Mouse (Mus musculus): ENCODE data around the gene Map7. TPM values are rescaled to one million over a fixed set of nuclear protein-coding genes. Genes with fewer than 3 reads are reported as not detected.
A peak's percentile ranks its signal among the peaks of the same experiment; 100 is the strongest.

Gene Map7
- polyA plus RNA-seq (2015; fragmentation: Nextera tagmentation; extraction: Ambion mirVana) = 17.5 and 18.4 TPM in 2 replicates

DNA sequence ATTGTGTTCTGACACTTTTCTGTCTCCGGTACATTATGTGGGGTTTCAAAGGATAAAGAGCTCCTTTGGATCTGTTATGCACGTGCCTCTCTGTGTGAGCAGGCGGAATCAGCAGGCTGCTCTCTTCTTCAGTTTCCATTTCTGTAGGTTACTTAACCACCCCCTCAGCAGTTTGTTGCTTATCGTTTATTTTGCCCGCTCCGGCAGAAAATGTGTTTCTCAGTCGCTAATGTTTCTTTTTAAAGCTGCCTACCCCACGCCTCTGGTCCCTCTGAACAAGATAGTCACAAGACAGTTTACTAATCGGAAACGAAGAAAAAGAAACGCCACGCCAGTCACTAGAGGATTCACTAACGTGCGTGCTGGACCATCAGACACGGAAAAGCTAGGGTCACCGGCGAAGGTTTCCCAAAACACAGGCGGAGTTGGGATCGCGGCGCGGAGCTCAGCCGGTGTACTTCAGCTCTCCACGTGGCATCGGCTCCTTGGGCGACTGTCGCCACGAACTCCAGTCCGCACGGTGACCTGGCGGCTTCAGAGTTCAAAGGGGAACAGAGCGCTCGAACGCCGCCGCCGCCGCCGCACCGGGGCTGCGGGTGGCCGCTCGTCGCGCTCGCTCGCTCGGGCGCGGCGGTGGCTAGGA, at the start of gene Map7:
Gene Map7, plus strand, starts transcription at position 342 of the 643 bp plus-strand sequence.
- peak; percentile 17; the same call in 1 of the 2 replicates for ATAC-seq (ENCODE audit: insufficient number of reproducible peaks, low FRiP score, low TSS enrichment, low read depth)
- Histone ChIP-seq H3K27ac (replicated peaks) (peak within 1 kb of the TSS; percentile 75), H3K4me2 (replicated peaks) (peak within 1 kb of the TSS; percentile 94)

DNA sequence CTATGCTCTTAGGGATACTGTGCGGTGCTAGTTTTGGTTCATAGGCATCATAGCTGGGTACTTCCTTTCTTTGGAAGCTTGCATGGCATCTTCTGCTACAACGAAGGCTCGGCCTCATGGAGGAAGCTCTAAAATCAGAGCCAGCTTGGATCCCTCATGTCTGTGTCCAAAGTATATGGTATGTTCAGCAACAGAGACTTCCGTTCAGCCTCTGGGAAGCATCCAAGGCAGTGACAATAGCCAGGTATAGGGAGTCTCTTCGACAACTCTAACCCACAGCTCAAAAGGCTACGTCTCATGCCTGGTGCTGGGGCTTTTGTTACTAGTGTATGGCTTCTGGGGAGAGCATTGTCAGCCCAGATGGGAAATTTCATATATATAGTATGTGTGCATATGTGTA, 46.8 kb upstream of the Map7 start:
- Histone ChIP-seq H3K9me3 (replicated peaks) (no peaks in the 10 kb centered on the region), H3K4me1 (peaks cover 5% of the 10 kb centered on the region; the same call in 1 of the 2 replicates), H3K27ac (replicated peaks) (no peak overlapping the region), H3K9ac (no peak overlapping the region), H3K4me2 (replicated peaks) (no peak overlapping the region), H3K27me3 (no peaks in the 10 kb centered on the region), H3K4me3 (replicated peaks) (no peak overlapping the region), H3K36me3 (no peaks in the 10 kb centered on the region)
- 90% methylated on average over 6 of the region's 6 CpGs for WGBS
- no peak for ATAC-seq (ENCODE audit: insufficient number of reproducible peaks, low FRiP score, low TSS enrichment, low read depth)

More for the DNA sequence above, at the start of gene Map7:
- WGBS = 3% methylated on average over 51 of the region's 51 CpGs
- Histone ChIP-seq H3K27me3 (peaks cover 21% of the 10 kb centered on the region), H3K9ac (peak within 1 kb of the TSS; percentile 62), H3K9me3 (replicated peaks) (no peaks in the 10 kb centered on the region), H3K4me3 (replicated peaks) (peak within 1 kb of the TSS; percentile 73), H3K4me1 (peaks cover 9% of the 10 kb centered on the region; the same call in 1 of the 2 replicates), H3K36me3 (no peaks in the 10 kb centered on the region)

DNA sequence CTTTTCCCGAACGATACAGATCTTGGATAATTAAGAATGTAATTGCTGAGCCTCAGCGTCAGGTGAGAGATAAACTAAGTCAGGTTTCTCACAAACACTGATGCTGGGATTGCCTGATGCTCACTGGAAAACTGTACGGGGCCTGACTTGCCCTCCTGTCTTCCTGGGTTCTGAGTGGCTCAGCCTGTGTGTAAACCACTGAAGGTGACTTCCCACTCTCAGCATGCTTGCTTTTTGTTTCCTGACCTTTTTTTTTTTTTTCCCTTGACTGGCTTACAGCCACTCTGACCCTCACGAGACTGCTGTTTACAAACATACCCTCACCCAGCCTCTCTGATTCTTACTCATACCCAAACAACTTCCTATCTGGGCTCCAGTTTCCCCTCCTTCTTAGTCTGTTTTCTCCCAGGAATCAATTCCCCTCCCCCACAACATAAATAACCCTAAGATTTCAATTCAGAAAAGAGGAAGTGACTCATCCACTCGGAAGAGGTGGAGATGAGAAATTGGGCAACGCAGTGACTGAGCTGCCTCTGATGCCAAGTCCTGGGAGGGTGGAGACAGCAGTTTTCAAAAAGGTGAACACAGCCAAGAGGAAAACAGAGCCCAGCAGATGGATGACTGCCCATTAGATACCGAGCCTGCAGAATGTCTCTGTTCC, 43.9 kb upstream of the Map7 start:
- Histone ChIP-seq H3K27ac (replicated peaks) (no peak overlapping the region), H3K9ac (no peak overlapping the region), H3K36me3 (0 out of 2 replicates have a peak, but pooled peaks cover 2% of the 10 kb centered on the region), H3K4me3 (replicated peaks) (no peak overlapping the region), H3K9me3 (replicated peaks) (no peaks in the 10 kb centered on the region), H3K27me3 (no peaks in the 10 kb centered on the region), H3K4me2 (replicated peaks) (no peak overlapping the region), H3K4me1 (peaks cover 5% of the 10 kb centered on the region; the same call in 1 of the 2 replicates)
- WGBS = 54% methylated on average over 8 of the region's 8 CpGs
- no peak for ATAC-seq (ENCODE audit: insufficient number of reproducible peaks, low FRiP score, low TSS enrichment, low read depth)

DNA sequence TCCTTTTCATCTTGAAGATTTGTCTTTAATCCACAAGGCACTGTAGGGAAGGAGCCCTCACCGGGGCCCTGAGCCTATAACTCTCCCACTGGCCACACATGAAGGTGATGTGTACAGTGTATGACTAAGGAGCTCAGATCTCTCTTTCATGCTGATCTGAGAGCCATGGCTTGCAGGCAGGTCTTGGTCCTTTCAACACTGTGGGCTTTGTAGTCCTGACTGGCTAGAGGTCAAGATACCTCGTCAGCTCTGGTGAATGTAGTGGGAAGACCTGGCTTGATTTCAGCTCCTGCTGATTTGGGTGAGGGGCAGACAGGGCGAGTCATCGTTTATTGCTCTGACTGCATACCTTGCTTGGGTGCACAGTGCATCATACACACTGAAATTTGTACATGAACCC, 42.7 kb upstream of the Map7 start:
- Histone ChIP-seq H3K27me3 (no peaks in the 10 kb centered on the region), H3K27ac (replicated peaks) (no peak overlapping the region), H3K9me3 (replicated peaks) (no peaks in the 10 kb centered on the region), H3K36me3 (0 out of 2 replicates have a peak, but pooled peaks cover 2% of the 10 kb centered on the region), H3K4me2 (replicated peaks) (no peak overlapping the region), H3K4me1 (peaks cover 5% of the 10 kb centered on the region; the same call in 1 of the 2 replicates), H3K4me3 (replicated peaks) (no peak overlapping the region), H3K9ac (no peak overlapping the region)
- no peak for ATAC-seq (ENCODE audit: insufficient number of reproducible peaks, low FRiP score, low TSS enrichment, low read depth)
- 60% methylated on average over 4 of the region's 4 CpGs for WGBS

DNA sequence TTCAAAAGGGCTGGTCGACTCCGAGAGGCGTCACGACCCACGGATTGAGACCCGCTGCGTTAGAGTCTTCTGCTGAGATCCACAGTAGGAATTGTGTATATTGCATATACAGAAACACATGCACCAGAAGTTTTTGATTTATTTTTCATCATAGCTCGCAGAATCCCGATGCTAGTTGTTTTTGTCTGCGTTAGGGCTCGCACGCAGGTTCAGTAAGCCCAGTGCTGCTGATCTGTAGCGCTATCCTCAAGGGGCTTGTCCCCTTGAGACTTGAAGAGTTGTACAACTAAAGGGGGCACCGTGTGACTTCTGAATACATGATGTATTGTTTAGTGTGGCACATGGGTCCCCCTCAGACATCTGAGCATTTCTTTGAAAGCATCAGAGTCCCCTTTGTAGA, 41.2 kb upstream of the Map7 start:
- Histone ChIP-seq H3K9me3 (replicated peaks) (no peaks in the 10 kb centered on the region), H3K9ac (no peak overlapping the region), H3K36me3 (0 out of 2 replicates have a peak, but pooled peaks cover 2% of the 10 kb centered on the region), H3K4me1 (peaks cover 5% of the 10 kb centered on the region; the same call in 1 of the 2 replicates), H3K27ac (replicated peaks) (no peak overlapping the region), H3K27me3 (no peaks in the 10 kb centered on the region), H3K4me2 (replicated peaks) (no peak overlapping the region), H3K4me3 (replicated peaks) (no peak overlapping the region)
- 78% methylated on average over 14 of the region's 14 CpGs for WGBS
- ATAC-seq (ENCODE audit: insufficient number of reproducible peaks, low FRiP score, low TSS enrichment, low read depth) = no peak

DNA sequence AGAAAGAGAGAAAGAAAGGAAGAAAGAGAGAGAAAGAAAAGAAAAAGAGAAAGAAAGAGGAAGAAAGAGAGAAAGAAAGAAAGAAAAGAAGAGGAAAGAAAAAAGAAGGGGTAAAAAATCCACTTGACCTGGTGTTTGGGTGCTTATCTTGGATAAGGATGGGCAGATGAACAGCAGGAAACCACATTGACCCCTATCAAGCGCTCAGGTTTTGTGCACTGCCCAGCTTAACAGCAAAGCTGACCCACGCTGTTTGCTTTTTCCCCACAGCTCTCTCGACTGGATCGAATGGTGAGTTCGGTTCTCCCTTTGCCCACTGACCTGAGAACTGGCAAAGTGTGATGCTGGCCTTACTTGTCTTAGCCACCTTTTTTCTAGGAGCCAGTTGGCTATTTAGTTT, 36.8 kb upstream of the Map7 start:
- Histone ChIP-seq H3K27me3 (no peaks in the 10 kb centered on the region), H3K4me2 (replicated peaks) (no peak overlapping the region), H3K27ac (replicated peaks) (no peak overlapping the region), H3K4me1 (no peaks in the 10 kb centered on the region), H3K36me3 (0 out of 2 replicates have a peak, but pooled peaks cover 2% of the 10 kb centered on the region), H3K4me3 (replicated peaks) (no peak overlapping the region), H3K9me3 (replicated peaks) (no peaks in the 10 kb centered on the region), H3K9ac (no peak overlapping the region)
- WGBS = 93% methylated on average over 5 of the region's 5 CpGs
- no peak for ATAC-seq (ENCODE audit: insufficient number of reproducible peaks, low FRiP score, low TSS enrichment, low read depth)

DNA sequence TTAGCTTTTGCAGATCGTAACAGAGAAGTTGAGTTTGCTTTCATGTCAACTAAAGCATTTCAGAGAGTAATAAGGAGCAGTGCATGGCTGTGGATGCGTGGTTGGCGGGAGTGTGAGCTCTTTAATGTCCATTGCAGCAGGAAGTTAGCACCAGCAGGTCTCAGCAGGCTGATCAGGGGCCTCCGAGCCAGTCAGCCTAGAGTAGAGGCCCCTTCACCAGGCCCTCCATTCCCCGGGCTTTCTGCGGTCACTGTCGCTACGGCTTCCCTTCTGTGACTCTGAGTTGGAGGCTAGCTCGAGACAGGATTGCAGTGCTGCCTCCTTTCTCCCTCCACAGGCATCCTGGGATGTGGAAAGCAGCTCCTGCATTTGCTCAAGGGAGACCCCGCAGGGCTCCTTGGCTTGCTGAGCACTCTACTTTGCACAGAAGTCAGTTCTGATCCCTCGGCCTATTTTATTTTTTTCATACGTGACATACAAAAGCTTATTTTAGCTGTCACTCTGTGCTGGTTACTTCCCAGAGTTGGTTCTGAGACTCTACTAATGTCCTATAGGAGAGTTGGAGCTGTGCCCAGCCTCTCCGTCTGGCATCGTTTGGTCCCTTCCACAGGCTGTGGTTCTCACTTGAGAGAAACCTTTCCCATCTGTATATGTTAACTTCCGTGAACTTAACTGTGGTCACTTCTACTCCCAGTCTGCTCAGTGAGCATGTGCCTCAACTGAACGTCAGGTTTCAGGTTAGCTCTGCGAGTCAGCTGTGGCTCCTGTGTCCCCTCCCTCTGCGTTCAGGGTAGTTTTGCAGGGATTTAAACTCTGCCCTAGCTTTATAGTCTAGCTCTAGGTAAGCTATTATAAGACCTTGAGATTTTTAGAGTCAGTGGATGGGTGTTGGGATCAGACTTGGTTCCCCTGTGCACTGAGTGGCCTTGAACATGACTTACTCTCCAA, 36.0 kb upstream of the Map7 start:
- ATAC-seq (ENCODE audit: insufficient number of reproducible peaks, low FRiP score, low TSS enrichment, low read depth) = no peak
- no peaks in the 10 kb centered on the region for H3K9me3 ChIP-seq (replicated peaks)
- WGBS = 75% methylated on average over 18 of the region's 18 CpGs

DNA sequence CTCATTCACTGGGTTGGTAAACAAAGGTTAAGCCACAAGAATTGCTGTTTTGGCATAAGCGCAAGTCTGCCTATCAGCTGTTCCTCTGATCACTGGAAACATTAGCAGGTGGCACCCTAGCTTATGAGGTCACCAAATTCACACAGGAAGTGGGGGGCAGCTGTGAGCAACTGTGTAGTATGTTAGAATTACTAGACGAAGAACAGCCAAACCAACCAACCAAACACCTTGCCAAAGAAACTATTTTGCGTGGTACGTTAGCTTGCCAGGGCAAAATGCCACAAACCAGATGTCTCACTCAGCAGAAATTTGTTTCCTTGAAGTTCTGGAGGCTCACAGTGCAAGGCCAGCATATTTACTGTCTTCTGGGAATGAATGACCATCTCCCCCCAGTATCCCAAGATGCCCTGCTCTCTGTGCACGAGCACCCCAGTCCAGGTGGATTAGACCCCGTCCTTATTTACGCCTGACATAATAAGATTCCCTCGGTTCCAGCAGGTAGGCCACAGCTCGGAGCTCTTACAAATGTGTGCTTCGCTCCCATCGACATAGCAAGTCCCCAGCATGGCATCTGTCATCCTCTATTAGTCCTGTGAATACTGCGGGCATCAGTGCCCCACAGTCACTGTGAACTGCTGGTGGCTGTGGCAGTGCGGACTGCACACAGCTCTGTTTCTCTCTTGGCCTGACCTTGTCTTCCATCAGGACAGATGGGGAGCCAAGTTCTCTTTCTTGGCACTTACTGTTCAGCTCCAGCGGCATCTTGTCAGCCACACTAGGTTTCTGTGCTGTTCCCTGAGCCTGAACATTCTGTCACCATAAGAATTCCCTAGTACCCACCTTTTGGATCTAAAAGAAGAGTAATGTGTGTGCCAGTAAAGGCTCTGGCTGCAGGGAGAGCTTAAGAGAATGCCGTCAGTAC, 28.5 kb upstream of the Map7 start:
- H3K4me1 ChIP-seq = no peaks in the 10 kb centered on the region
- no peak overlapping the region for H3K27ac ChIP-seq (replicated peaks)
- H3K36me3 ChIP-seq = no peaks in the 10 kb centered on the region; the same call in 1 of the 2 replicates
- no peaks in the 10 kb centered on the region for H3K9me3 ChIP-seq (replicated peaks)
- WGBS = 85% methylated on average over 15 of the region's 15 CpGs
- ATAC-seq (ENCODE audit: insufficient number of reproducible peaks, low FRiP score, low TSS enrichment, low read depth) = no peak
- H3K4me3 ChIP-seq (replicated peaks) = no peak overlapping the region
- H3K4me2 ChIP-seq (replicated peaks) = no peak overlapping the region
- H3K27me3 ChIP-seq = no peaks in the 10 kb centered on the region
- no peak overlapping the region for H3K9ac ChIP-seq

More for the DNA sequence above, 36.0 kb upstream of the Map7 start:
- H3K4me1 ChIP-seq = no peaks in the 10 kb centered on the region
- H3K27ac ChIP-seq (replicated peaks) = no peak overlapping the region
- H3K27me3 ChIP-seq = no peaks in the 10 kb centered on the region
- H3K4me2 ChIP-seq (replicated peaks) = no peak overlapping the region
- no peak overlapping the region for H3K4me3 ChIP-seq (replicated peaks)
- H3K9ac ChIP-seq = no peak overlapping the region
- H3K36me3 ChIP-seq = 0 out of 2 replicates have a peak, but pooled peaks cover 2% of the 10 kb centered on the region

DNA sequence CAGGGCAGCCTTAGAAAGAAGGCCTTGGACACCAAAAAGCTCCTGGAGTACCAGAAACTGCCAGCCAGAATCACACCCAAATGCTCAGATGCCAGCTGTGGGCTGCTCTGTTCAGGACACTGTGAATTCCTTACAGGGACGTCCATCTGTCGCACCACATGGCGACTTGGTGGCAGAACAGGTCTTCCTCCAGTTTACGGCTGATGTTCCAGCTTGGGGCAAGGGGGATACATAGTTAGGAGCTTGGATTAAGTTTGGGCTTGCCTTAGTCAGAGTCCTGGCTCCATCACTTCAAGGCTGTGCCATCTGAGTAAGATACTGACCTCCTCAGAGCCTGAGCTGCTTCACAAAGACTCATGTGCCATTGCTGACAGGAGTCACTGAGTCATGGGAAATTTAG, 26.3 kb upstream of the Map7 start:
- Histone ChIP-seq H3K4me1 (no peaks in the 10 kb centered on the region), H3K4me2 (replicated peaks) (no peak overlapping the region), H3K9ac (no peak overlapping the region), H3K4me3 (replicated peaks) (no peak overlapping the region), H3K27me3 (no peaks in the 10 kb centered on the region), H3K27ac (replicated peaks) (no peak overlapping the region), H3K36me3 (no peaks in the 10 kb centered on the region; the same call in 1 of the 2 replicates), H3K9me3 (replicated peaks) (no peaks in the 10 kb centered on the region)
- 80% methylated on average over 4 of the region's 4 CpGs for WGBS
- ATAC-seq (ENCODE audit: insufficient number of reproducible peaks, low FRiP score, low TSS enrichment, low read depth) = no peak

DNA sequence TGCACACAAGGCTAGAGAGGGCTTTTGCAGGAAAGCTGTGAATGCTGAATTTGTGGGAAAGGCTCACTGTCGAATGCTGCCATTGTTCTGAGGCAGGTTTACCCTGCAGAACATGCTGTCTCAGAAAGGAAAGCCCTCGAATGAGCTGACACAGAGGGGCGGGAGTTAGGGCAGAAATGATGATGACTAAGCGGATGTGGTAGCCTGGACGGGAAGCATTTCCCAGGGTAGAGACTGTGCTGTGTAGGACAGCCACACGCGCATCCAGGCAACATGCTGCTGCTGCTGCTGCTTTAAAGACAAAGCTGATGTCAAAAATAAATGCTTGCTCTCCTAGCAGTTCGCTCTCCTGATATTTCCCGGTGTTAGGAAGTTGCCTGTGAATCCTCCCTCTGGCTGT, 24.9 kb upstream of the Map7 start:
- H3K9ac ChIP-seq = no peak overlapping the region
- no peaks in the 10 kb centered on the region for H3K27me3 ChIP-seq
- H3K9me3 ChIP-seq (replicated peaks) = no peaks in the 10 kb centered on the region
- no peak for ATAC-seq (ENCODE audit: insufficient number of reproducible peaks, low FRiP score, low TSS enrichment, low read depth)
- H3K4me1 ChIP-seq = no peaks in the 10 kb centered on the region
- 36% methylated on average over 9 of the region's 9 CpGs for WGBS
- H3K36me3 ChIP-seq = no peaks in the 10 kb centered on the region; the same call in 1 of the 2 replicates
- H3K4me3 ChIP-seq (replicated peaks) = no peak overlapping the region
- H3K27ac ChIP-seq (replicated peaks) = no peak overlapping the region
- no peak overlapping the region for H3K4me2 ChIP-seq (replicated peaks)

Data from embryonic facial prominence, embryonic 15.5 days (tissue).